Mouse (Mus musculus): ENCODE measurements around the gene Gm44805. TPM values are rescaled to one million over a fixed set of nuclear protein-coding genes. Genes with fewer than 3 reads are reported as not detected.
A peak's percentile ranks its signal among the peaks of the same experiment; 100 is the strongest.

Gene Gm44805
- polyA plus RNA-seq, 1 experiment from 2014 or later: not detected

GRCm38 (mm10) chr7:19701069-19701761, 20.0 kb upstream of the Gm44805 start:
- Histone ChIP-seq H3K36me3 (ENCODE audit: control insufficient read depth, insufficient read depth) (no peaks in the 10 kb centered on the region), H3K27ac (ENCODE audit: low read length) (peak overlapping the region; percentile 4; the same call in 1 of the 2 replicates), H3K27me3 (replicated peaks; ENCODE audit: control insufficient read depth, insufficient read depth, low read length) (no peaks in the 10 kb centered on the region), H3K9me3 (ENCODE audit: control insufficient read depth, low read length) (no peaks in the 10 kb centered on the region), H3K4me1 (replicated peaks; ENCODE audit: control insufficient read depth, insufficient read depth, low read length) (peaks cover 13% of the 10 kb centered on the region), H3K9ac (replicated peaks; ENCODE audit: low read depth, low read length) (no peak overlapping the region), H3K4me3 (replicated peaks; ENCODE audit: low read length) (no peak overlapping the region), H3K4me2 (ENCODE audit: low read length) (no peak overlapping the region)
- 30% methylated on average over 22 of the region's 22 CpGs for WGBS
- ATAC-seq: peak; percentile 26; the same call in 1 of the 2 replicates

- Histone ChIP-seq H3K4me1 (replicated peaks; ENCODE audit: control insufficient read depth, insufficient read depth, low read length) (peaks cover 13% of the 10 kb centered on the region), H3K9me3 (ENCODE audit: control insufficient read depth, low read length) (no peaks in the 10 kb centered on the region), H3K27me3 (replicated peaks; ENCODE audit: control insufficient read depth, insufficient read depth, low read length) (no peaks in the 10 kb centered on the region), H3K4me3 (replicated peaks; ENCODE audit: low read length) (no peak overlapping the region), H3K27ac (ENCODE audit: low read length) (no peak overlapping the region), H3K4me2 (ENCODE audit: low read length) (no peak overlapping the region), H3K36me3 (ENCODE audit: control insufficient read depth, insufficient read depth) (no peaks in the 10 kb centered on the region), H3K9ac (replicated peaks; ENCODE audit: low read depth, low read length) (no peak overlapping the region)
- ATAC-seq: no peak
- 64% methylated on average over 12 of the region's 12 CpGs for WGBS
These were observed 19.3 kb upstream of the Gm44805 start for GRCm38 (mm10) chr7:19700299-19701068.

- H3K27me3 ChIP-seq (replicated peaks; ENCODE audit: control insufficient read depth, insufficient read depth, low read length): no peaks in the 10 kb centered on the region
- H3K4me2 ChIP-seq (ENCODE audit: low read length): no peak overlapping the region
- no peak for ATAC-seq
- no peak overlapping the region for H3K27ac ChIP-seq (ENCODE audit: low read length)
- H3K4me1 ChIP-seq (replicated peaks; ENCODE audit: control insufficient read depth, insufficient read depth, low read length): peaks cover 13% of the 10 kb centered on the region
- no peaks in the 10 kb centered on the region for H3K9me3 ChIP-seq (ENCODE audit: control insufficient read depth, low read length)
- H3K9ac ChIP-seq (replicated peaks; ENCODE audit: low read depth, low read length): no peak overlapping the region
- no peak overlapping the region for H3K4me3 ChIP-seq (replicated peaks; ENCODE audit: low read length)
- no peaks in the 10 kb centered on the region for H3K36me3 ChIP-seq (ENCODE audit: control insufficient read depth, insufficient read depth)
- 87% methylated on average over 4 of the region's 4 CpGs for WGBS
These were observed 18.6 kb upstream of the Gm44805 start for GRCm38 (mm10) chr7:19699827-19700148.

DNA sequence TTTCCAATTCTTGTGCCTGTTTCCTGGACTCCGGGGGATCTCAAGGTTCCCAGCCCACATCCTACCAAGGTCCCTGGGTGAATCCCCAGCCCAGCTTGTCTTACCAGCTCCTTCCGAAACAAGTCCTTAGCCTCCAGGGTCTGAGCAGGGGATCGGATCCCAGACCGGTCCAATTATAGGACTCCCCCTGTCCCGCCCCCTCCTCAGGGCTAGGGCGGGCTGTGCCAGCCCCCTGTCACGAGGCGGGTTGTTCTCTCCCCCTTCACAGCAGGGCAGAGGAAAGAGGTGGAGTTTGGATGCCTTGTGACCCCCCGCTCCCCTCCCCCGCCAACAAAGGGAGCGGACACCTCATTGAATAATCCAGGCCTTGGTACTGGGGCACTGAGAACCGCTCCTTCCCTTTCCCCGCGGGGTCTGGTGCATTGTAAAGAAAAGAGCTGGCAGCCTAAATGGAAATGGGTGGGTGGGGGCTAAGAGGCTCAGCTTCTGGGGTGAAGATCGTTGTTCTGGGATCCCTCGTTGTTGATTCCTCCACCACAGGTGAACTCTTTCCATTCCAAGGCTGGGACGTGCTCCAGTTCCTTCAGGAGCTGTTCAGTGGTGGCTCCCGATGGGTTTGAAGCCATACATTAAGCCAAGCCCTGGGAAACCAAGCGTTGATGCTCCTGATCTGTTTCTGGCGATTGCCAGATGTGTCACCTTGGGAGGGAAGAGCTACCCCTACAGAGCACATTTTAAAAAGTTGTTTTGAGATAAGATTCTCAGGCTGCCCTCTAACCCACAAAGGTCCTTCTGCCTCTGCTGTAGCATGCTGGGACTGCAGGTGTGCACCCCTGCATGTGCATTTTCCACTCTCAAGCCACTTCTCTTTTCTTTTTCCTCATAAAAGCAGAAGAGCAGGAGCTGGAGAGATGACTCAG, 17.9 kb upstream of the Gm44805 start, which contains the start of gene Apoe:
Gene Apoe, minus strand, starts transcription at position 282 of the 920 bp plus-strand sequence.
- Histone ChIP-seq H3K9me3 (ENCODE audit: control insufficient read depth, low read length) (no peaks in the 10 kb centered on the region), H3K4me2 (ENCODE audit: low read length) (peak within 1 kb of the TSS; percentile 56), H3K27ac (ENCODE audit: low read length) (no peak within 1 kb of the TSS), H3K9ac (replicated peaks; ENCODE audit: low read depth, low read length) (peak within 1 kb of the TSS; percentile 48), H3K27me3 (replicated peaks; ENCODE audit: control insufficient read depth, insufficient read depth, low read length) (no peaks in the 10 kb centered on the region), H3K4me3 (replicated peaks; ENCODE audit: low read length) (peak within 1 kb of the TSS; percentile 37), H3K36me3 (ENCODE audit: control insufficient read depth, insufficient read depth) (no peaks in the 10 kb centered on the region), H3K4me1 (replicated peaks; ENCODE audit: control insufficient read depth, insufficient read depth, low read length) (peaks cover 13% of the 10 kb centered on the region)
- peak; percentile 63 for ATAC-seq
- WGBS: 1% methylated on average over 20 of the region's 20 CpGs

GRCm38 (mm10) chr7:19697949-19698906, 17.0 kb upstream of the Gm44805 start:
- peak overlapping the region; percentile 48 for H3K9ac ChIP-seq (replicated peaks; ENCODE audit: low read depth, low read length)
- H3K9me3 ChIP-seq (ENCODE audit: control insufficient read depth, low read length): no peaks in the 10 kb centered on the region
- H3K27me3 ChIP-seq (replicated peaks; ENCODE audit: control insufficient read depth, insufficient read depth, low read length): no peaks in the 10 kb centered on the region
- peak overlapping the region; percentile 37 for H3K4me3 ChIP-seq (replicated peaks; ENCODE audit: low read length)
- H3K4me1 ChIP-seq (replicated peaks; ENCODE audit: control insufficient read depth, insufficient read depth, low read length): peaks cover 14% of the 10 kb centered on the region
- H3K27ac ChIP-seq (ENCODE audit: low read length): no peak overlapping the region
- WGBS: 3% methylated on average over 28 of the region's 28 CpGs
- 0 out of 2 replicates have a peak, but pooled peaks have one; percentile 4 for ATAC-seq
- no peaks in the 10 kb centered on the region for H3K36me3 ChIP-seq (ENCODE audit: control insufficient read depth, insufficient read depth)
- peak overlapping the region; percentile 56 for H3K4me2 ChIP-seq (ENCODE audit: low read length)

DNA sequence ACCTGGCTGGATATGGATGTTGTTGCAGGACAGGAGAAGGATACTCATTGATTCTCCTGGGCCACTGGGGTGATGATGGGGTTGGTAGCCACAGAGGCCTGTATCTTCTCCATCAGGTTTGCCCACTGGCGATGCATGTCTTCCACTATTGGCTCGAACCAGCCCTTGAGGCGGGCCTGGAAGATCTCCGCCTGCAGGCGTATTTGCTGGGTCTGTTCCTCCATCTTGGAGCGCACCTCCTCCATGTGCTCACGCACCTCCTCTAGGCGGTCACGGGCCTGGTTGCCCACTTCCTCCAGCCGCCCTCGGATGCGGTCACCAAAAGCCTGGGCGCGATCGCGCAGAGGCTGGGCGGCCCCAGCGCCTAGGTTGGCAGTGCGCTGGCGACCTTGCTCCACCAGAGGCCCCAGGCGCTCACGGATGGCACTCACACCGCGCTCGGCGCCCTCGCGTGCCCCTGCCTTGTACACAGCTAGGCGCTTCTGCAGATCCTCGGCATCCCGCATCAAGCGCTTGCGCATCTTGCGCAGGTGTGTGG, 15.2 kb upstream of the Gm44805 start:
- Histone ChIP-seq H3K27ac (ENCODE audit: low read length) (no peak overlapping the region), H3K4me2 (ENCODE audit: low read length) (no peak overlapping the region), H3K9ac (replicated peaks; ENCODE audit: low read depth, low read length) (no peak overlapping the region), H3K27me3 (replicated peaks; ENCODE audit: control insufficient read depth, insufficient read depth, low read length) (no peaks in the 10 kb centered on the region), H3K4me1 (replicated peaks; ENCODE audit: control insufficient read depth, insufficient read depth, low read length) (peaks cover 16% of the 10 kb centered on the region), H3K36me3 (ENCODE audit: control insufficient read depth, insufficient read depth) (no peaks in the 10 kb centered on the region), H3K9me3 (ENCODE audit: control insufficient read depth, low read length) (no peaks in the 10 kb centered on the region), H3K4me3 (replicated peaks; ENCODE audit: low read length) (no peak overlapping the region)
- 96% methylated on average over 34 of the region's 34 CpGs for WGBS
- no peak for ATAC-seq

- no peak overlapping the region for H3K4me3 ChIP-seq (replicated peaks; ENCODE audit: low read length)
- 86% methylated on average over 6 of the region's 6 CpGs for WGBS
- no peak for ATAC-seq
These were observed 14.7 kb upstream of the Gm44805 start for GRCm38 (mm10) chr7:19695881-19696280.

DNA sequence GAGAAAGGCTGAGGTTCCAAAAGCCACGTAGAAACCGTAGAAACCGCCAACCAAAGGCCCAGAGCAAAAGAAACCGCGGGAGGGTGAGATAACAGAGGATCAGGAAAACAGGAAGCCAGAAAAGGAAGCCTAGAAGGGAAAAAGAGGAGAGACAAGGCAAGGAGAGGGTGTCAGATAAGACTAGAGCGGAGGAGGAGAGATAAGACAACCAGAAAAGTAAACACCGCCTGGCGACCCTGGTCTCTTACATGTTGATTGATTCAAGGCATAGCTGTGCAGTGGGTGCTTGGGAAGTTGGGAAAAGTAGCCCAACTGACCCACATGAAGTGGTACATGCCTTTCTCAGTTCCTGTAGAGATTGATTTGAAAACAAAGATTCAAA, 14.0 kb upstream of the Gm44805 start:
- WGBS: 62% methylated on average over 8 of the region's 8 CpGs
- Histone ChIP-seq H3K27ac (ENCODE audit: low read length) (no peak overlapping the region), H3K4me3 (replicated peaks; ENCODE audit: low read length) (no peak overlapping the region), H3K27me3 (replicated peaks; ENCODE audit: control insufficient read depth, insufficient read depth, low read length) (no peaks in the 10 kb centered on the region), H3K9ac (replicated peaks; ENCODE audit: low read depth, low read length) (no peak overlapping the region), H3K9me3 (ENCODE audit: control insufficient read depth, low read length) (no peaks in the 10 kb centered on the region), H3K36me3 (ENCODE audit: control insufficient read depth, insufficient read depth) (no peaks in the 10 kb centered on the region), H3K4me1 (replicated peaks; ENCODE audit: control insufficient read depth, insufficient read depth, low read length) (peaks cover 16% of the 10 kb centered on the region), H3K4me2 (ENCODE audit: low read length) (no peak overlapping the region)
- ATAC-seq: no peak

More at GRCm38 (mm10) chr7:19695881-19696280, 14.7 kb upstream of the Gm44805 start:
- Histone ChIP-seq H3K9ac (replicated peaks; ENCODE audit: low read depth, low read length) (no peak overlapping the region), H3K9me3 (ENCODE audit: control insufficient read depth, low read length) (no peaks in the 10 kb centered on the region), H3K4me1 (replicated peaks; ENCODE audit: control insufficient read depth, insufficient read depth, low read length) (peaks cover 16% of the 10 kb centered on the region), H3K27me3 (replicated peaks; ENCODE audit: control insufficient read depth, insufficient read depth, low read length) (no peaks in the 10 kb centered on the region), H3K4me2 (ENCODE audit: low read length) (no peak overlapping the region), H3K36me3 (ENCODE audit: control insufficient read depth, insufficient read depth) (no peaks in the 10 kb centered on the region), H3K27ac (ENCODE audit: low read length) (no peak overlapping the region)
